Mouse (Mus musculus): Measurements from ENCODE around the gene Zfp787.

DNA sequence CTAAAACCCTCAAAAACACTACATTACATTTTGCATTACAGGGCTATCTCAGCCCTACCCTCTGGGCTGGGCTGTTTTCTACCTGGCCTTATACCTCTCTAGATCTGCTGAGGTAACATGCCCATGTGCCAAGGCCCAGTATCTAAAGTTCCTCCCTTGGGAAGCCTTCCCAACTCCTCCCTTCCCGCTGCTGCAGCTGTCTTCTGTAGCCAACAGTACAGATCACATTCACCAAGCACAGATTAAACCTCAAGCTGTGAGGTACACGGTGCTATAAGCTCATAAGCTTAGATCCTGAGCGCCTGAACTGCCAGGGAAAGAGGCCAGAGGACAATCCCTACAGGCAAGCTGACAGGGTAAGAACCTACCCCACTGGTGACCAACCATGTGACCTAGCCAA, 3.8 kb downstream of the Zfp787 start:
- no peak for TF ChIP-seq CTCF (conservative IDR thresholded peaks at IDR 0.05; ENCODE audit: insufficient read depth, insufficient read length, low read depth, low read length)
- no peak for TF ChIP-seq POLR2A (IDR thresholded peaks at IDR 0.05; ENCODE audit: low read depth, low read length)

All from kidney, adult 2 months (tissue).